In the genomic region with DNA sequence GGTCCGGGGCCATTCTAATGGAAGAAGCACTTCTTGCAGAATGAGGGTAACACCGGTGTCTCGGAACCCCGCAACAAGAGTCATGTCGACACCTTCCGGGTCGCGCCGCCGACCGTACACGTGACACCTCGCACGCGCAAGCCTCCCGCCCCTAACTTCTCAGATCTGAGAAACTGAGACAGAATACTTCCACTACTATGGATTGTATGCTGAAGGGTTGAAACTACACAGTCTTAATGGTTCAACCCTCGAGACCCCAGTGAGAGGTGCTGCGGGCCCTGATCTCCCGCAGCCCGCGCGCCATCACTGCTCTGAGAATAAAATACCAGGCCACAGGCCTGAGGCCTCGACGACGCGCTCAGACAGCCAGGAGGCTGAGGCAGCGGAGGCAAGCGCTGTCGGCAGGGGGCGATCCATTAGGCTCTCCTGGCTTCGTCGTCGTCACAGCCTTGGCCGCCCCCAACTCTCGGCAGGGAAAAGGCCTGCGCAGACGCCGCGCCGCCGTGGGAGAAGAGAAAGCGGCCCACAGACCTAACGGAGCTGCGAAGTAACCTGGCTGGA, we compare ENCODE assay signal across 8 mouse cellular contexts. TPM values are rescaled to one million over a fixed set of nuclear protein-coding genes. Genes with fewer than 3 reads are reported as not detected.
DNase-seq lines count a peak whose midpoint lies in the region; ATAC-seq lines count a peak whose summit lies in the region.

No protein-coding gene starts in this region.

- H3K27ac ChIP-seq in embryonic facial prominence, embryonic 14.5 days (replicated peaks; ENCODE audit: low read depth, low read length) = peak overlapping the region; percentile 95
- H3K27ac ChIP-seq in kidney, embryonic 15.5 days = peak overlapping the region; percentile 91
- peak overlapping the region; percentile 93 for H3K27ac ChIP-seq in stomach, embryonic 15.5 days

- peak overlapping the region; percentile 69 for H3K4me2 ChIP-seq in embryonic facial prominence, embryonic 14.5 days (ENCODE audit: low read depth, low read length)
- H3K4me2 ChIP-seq in kidney, embryonic 15.5 days = peak overlapping the region; percentile 76
- H3K4me2 ChIP-seq in stomach, embryonic 15.5 days = peak overlapping the region; percentile 72

- H3K27me3 ChIP-seq in embryonic facial prominence, embryonic 14.5 days (replicated peaks; ENCODE audit: control insufficient read depth, insufficient read depth, low read length) = no peaks in the 10 kb centered on the region
- no peaks in the 10 kb centered on the region for H3K27me3 ChIP-seq in kidney, embryonic 15.5 days
- H3K27me3 ChIP-seq in stomach, embryonic 15.5 days (replicated peaks) = no peaks in the 10 kb centered on the region

- under 1% methylated on average over 37 of the region's 44 CpGs for WGBS in embryonic facial prominence, embryonic 14.5 days
- 2% methylated on average over 44 of the region's 44 CpGs for WGBS in kidney, embryonic 15.5 days
- WGBS in stomach, embryonic 15.5 days = under 1% methylated on average over 44 of the region's 44 CpGs

- DNase-seq in A20 (ENCODE audit: low read depth, low spot score) (peak; percentile 86), liver (peak; percentile 78)
- DNase-seq in adrenal gland, postnatal 10 days = peak; percentile 77
- DNase-seq in embryonic facial prominence, embryonic 14.5 days (ENCODE audit: low spot score) = peak; percentile 71
- DNase-seq in heart, adult 9 months (ENCODE audit: low spot score in 2 of 2) = peak; percentile 51 to 54
- DNase-seq in monocyte, adult 2 months (ENCODE audit: low read depth in 1 of 2, low spot score in 2 of 2) = peak; percentile 30 to 65

- peak overlapping the region; percentile 82 for H3K4me3 ChIP-seq in embryonic facial prominence, embryonic 14.5 days (ENCODE audit: low read depth, low read length)
- peak overlapping the region; percentile 70 for H3K4me3 ChIP-seq in kidney, embryonic 15.5 days (replicated peaks)
- peak overlapping the region; percentile 78 for H3K4me3 ChIP-seq in stomach, embryonic 15.5 days (replicated peaks)

- H3K36me3 ChIP-seq in embryonic facial prominence, embryonic 14.5 days (ENCODE audit: control insufficient read depth, insufficient read depth, low read length) = peaks cover 18% of the 10 kb centered on the region; the same call in 1 of the 2 replicates
- peaks cover 8% of the 10 kb centered on the region for H3K36me3 ChIP-seq in kidney, embryonic 15.5 days
- H3K36me3 ChIP-seq in stomach, embryonic 15.5 days = no peaks in the 10 kb centered on the region

- peak overlapping the region; percentile 98 for H3K9ac ChIP-seq in embryonic facial prominence, embryonic 14.5 days (ENCODE audit: low read depth, low read length)
- H3K9ac ChIP-seq in kidney, embryonic 15.5 days = peak overlapping the region; percentile 83
- H3K9ac ChIP-seq in stomach, embryonic 15.5 days = peak overlapping the region; percentile 98

- ATAC-seq in embryonic facial prominence, embryonic 14.5 days (ENCODE audit: low read depth) = peak; percentile 78
- peak; percentile 85 for ATAC-seq in kidney, embryonic 15.5 days (replicated peaks; ENCODE audit: low FRiP score)
- peak; percentile 75 for ATAC-seq in stomach, embryonic 15.5 days (ENCODE audit: insufficient read depth, low FRiP score, low read depth)

- peaks cover 42% of the 10 kb centered on the region for H3K4me1 ChIP-seq in embryonic facial prominence, embryonic 14.5 days (ENCODE audit: control insufficient read depth, insufficient read depth, low read length)
- peaks cover 31% of the 10 kb centered on the region for H3K4me1 ChIP-seq in kidney, embryonic 15.5 days
- H3K4me1 ChIP-seq in stomach, embryonic 15.5 days = peaks cover 21% of the 10 kb centered on the region

- H3K9me3 ChIP-seq in embryonic facial prominence, embryonic 14.5 days (ENCODE audit: control insufficient read depth, low read length) = no peaks in the 10 kb centered on the region
- H3K9me3 ChIP-seq in kidney, embryonic 15.5 days (replicated peaks) = no peaks in the 10 kb centered on the region
- no peaks in the 10 kb centered on the region for H3K9me3 ChIP-seq in stomach, embryonic 15.5 days

RNA-seq across cellular contexts. Expression of gene Hnrnpm, which starts 1.9 kb away (rescaled TPM):
- 100 to 1,000 TPM; 148 to 172 TPM for total RNA-seq in adrenal gland, postnatal 10 days (2021)
- polyA plus RNA-seq in embryonic facial prominence, embryonic 14.5 days (2014; fragmentation: Nextera tagmentation; extraction: Ambion mirVana) = 266 and 275 TPM in 2 replicates
- 369 and 383 TPM in 2 replicates for polyA plus RNA-seq in kidney, embryonic 15.5 days (2015; fragmentation: Nextera tagmentation; extraction: Ambion mirVana)
- polyA plus RNA-seq in stomach, embryonic 15.5 days (2015; fragmentation: Nextera tagmentation; extraction: Ambion mirVana) = 248 and 307 TPM in 2 replicates

RNA-seq across cellular contexts. Expression of gene March2, which starts 33.7 kb away (rescaled TPM):
- 100 to 1,000 TPM; 115 to 126 TPM for total RNA-seq in adrenal gland, postnatal 10 days (2021)
- polyA plus RNA-seq in embryonic facial prominence, embryonic 14.5 days (2014; fragmentation: Nextera tagmentation; extraction: Ambion mirVana) = 62.2 and 63.9 TPM in 2 replicates
- polyA plus RNA-seq in kidney, embryonic 15.5 days (2015; fragmentation: Nextera tagmentation; extraction: Ambion mirVana) = 50.9 and 57.5 TPM in 2 replicates
- 59.8 and 70.8 TPM in 2 replicates for polyA plus RNA-seq in stomach, embryonic 15.5 days (2015; fragmentation: Nextera tagmentation; extraction: Ambion mirVana)

RNA-seq across cellular contexts. Expression of gene Pram1, which starts 46.9 kb away (rescaled TPM):
- total RNA-seq in adrenal gland, postnatal 10 days (2021) = 1 to 10 TPM; 1.2 to 1.4 TPM
- polyA plus RNA-seq in embryonic facial prominence, embryonic 14.5 days (2014; fragmentation: Nextera tagmentation; extraction: Ambion mirVana) = 1.1 TPM in 2 replicates
- polyA plus RNA-seq in kidney, embryonic 15.5 days (2015; fragmentation: Nextera tagmentation; extraction: Ambion mirVana) = 0.80 TPM in 1 of 2 replicates, not detected in the other
- 1.1 and 1.4 TPM in 2 replicates for polyA plus RNA-seq in stomach, embryonic 15.5 days (2015; fragmentation: Nextera tagmentation; extraction: Ambion mirVana)

RNA-seq across cellular contexts. Expression of gene Zfp414, which starts 55.9 kb away (rescaled TPM):
- total RNA-seq in adrenal gland, postnatal 10 days (2021) = 10 to 100 TPM; 25.6 to 42.6 TPM
- 51.9 and 66.6 TPM in 2 replicates for polyA plus RNA-seq in embryonic facial prominence, embryonic 14.5 days (2014; fragmentation: Nextera tagmentation; extraction: Ambion mirVana)
- polyA plus RNA-seq in kidney, embryonic 15.5 days (2015; fragmentation: Nextera tagmentation; extraction: Ambion mirVana) = 43.4 and 56.6 TPM in 2 replicates
- polyA plus RNA-seq in stomach, embryonic 15.5 days (2015; fragmentation: Nextera tagmentation; extraction: Ambion mirVana) = 35.5 and 38.1 TPM in 2 replicates

Comparison
In these comparisons a context has a peak if more than half of its experiments do, and no peak if none do; other contexts are left out.
1. Peak in every context shown above with its lines: DNase-seq, ATAC-seq, H3K4me3 ChIP-seq and H3K27ac ChIP-seq.